Mouse (Mus musculus) kidney, postnatal 10 days (tissue): ENCODE measurements at regions not wholly inside any gene's neighbourhood (a gene's known extent, or its start where the extent isn't known, plus 50 kb on each side); places are given as distances from the start of the nearest gene placed in this dataset.

Experiments
- DNase-seq: peaks from one replicate; pipeline ENCODE4 v3.0.0; 2021; ENCODE audit warnings: mixed read lengths

DNA sequence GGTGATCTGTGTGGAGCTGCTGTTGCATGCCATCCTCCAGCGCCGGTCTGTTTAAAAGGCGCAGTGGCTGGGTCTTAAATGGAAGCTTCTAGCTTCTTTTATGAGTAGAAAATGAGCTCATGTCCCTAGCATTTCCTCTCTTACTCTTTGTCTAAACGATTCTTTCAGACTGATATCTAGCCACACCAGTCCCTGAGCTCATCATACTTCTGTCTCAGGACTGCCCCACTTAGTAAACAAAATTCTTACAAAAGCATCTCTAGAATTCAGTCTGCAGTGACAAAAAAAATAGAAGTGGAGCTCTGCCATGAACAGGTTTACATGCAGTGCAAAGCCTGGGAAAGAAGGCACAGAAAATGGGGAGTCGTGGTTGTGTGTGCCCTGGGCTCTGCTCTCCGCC is 150.2 kb upstream of the Ccn2 start:
- no peak for DNase-seq

DNA sequence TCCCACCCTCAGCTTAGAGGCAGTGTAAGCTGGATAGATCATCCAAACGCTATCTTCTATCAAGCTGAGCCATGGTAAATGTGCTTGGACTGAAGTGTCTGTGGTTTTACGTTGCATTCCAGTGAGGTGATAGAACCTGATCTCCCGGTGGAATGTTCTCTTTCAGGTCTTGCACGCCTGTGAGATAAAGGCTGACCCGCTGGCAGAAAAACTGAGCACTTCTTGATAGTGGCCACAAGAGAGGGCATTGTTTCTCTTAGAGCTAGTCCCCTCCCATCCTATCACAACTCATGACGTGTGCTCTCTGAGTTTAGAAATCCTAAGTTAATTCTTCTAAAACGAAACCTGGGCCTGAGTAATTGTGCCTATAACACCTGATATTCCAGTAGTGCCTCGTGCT is 149.1 kb upstream of the Ccn2 start:
- DNase-seq = no peak

DNA sequence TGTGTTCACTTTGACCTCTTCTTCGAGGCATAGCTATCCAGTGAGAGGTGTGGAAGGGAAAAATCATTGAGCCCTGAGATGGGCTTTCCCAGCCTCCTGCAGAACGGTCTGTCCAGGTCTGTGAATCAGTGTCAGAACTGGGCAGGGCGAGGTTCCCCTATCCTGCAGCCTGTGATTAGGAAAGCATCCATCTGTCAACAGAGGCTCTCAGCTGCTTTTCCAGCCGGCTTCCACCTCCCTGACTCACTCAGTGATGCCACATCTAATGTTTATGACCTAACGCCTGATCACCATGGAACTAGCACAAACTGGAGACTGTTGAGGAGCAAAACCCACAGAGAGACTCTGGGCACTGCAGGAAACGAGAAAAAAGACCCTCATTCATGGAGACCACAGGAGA is 148.1 kb upstream of the Ccn2 start:
- peak; percentile 26 for DNase-seq

DNA sequence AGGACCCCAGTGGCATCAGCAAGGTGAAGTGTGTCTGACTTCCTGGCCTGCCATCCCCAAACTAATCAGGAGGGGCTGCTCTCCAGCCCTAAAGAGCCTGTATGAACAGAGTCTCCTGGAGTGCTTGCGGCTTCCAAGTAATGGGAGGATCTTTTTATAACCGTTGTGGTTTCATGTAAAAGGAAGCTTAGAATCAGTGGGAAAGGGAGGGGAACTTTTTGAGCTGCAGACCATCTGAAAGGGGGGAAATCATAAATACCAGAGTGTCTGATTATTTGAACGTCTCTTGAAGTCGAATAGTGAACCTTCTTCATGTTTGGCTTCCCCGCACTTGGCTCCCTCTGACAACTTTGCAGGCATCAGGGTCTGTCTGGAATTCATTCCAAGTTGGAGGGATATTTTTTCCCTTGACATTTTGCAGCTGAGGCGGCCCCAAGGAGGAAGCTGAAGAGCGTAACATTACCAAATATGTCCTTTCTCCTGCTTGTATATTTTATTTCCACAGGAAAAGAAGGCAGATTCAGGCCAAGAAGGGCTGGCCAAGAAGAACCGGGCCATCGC is 147.2 kb upstream of the Ccn2 start:
- peak; percentile 73 for DNase-seq

DNA sequence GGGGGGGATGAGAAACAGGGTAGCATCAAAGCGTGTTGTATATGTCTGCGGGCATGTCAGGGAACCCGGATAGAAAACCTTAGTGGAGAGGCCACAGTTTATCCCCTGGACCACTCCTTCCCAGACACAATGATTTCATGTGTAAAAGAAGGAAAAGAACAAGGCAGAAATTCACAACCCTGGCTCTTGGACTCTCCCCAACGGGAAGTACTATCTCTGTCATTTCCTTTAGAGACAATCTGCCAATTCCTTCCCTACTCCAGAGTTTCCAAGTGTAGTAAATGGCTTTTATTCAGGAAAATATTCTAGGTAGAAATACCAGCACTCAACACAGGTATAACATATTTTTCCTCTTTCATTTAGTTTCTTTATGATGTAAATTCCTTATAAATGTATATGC is 141.7 kb upstream of the Ccn2 start:
- no peak for DNase-seq

DNA sequence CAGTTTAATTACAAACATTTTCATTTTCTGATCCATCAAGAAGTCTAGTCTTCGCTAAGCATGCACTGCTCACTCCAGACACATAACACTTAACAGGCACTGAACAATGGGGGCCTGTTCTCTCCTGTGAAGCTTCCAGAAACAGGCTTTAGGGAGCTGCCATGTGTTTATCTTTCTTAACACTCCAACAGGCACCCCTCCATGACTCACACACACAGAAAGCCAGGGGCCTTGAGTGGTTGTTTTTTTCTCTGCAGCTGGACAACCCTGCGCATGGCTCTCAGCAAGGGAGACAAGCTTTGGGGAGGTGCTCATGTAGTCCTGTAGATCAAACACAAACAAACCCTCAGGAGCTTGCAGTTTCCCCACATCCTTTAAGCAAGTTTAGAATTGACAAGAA is 136.6 kb upstream of the Ccn2 start:
- no peak for DNase-seq

DNA sequence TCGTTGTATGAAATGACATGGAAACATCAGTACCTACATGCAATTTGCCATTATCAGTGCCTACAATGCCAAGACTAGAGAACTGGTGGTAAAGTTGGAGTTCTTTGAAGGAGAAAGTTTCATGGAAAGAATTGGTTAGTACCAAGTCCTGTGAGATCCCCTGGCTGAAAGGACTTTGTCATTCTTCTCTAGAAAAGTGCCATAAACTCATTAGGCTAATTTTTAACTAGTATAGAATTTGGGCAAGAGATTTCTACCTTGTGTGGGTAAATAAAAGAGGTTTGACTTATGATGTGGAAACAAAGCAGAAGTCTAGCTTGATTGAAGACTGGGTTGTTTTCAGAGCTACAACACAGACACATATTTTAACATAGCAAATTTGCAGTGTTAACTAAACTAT is 131.4 kb upstream of the Ccn2 start:
- DNase-seq = no peak

DNA sequence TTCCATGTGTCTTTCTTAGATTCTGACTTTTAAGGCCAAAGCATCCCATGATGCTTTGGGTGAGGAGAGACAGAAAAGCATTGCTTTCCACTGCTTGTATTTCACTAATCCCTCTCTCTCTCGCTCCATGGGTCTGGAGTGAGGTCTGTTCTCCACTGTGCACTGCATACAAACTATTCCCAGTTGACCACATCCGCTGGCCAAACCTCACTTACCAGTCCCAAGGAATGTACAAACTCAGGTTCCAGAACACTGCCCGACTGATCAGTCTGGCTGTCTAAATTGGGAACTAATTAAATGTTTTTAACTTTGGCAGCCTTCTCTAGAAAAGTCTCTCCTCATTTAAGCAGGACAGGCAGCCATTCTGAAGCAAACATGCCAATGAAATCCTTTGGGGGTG is 130.9 kb upstream of the Ccn2 start:
- DNase-seq = no peak

DNA sequence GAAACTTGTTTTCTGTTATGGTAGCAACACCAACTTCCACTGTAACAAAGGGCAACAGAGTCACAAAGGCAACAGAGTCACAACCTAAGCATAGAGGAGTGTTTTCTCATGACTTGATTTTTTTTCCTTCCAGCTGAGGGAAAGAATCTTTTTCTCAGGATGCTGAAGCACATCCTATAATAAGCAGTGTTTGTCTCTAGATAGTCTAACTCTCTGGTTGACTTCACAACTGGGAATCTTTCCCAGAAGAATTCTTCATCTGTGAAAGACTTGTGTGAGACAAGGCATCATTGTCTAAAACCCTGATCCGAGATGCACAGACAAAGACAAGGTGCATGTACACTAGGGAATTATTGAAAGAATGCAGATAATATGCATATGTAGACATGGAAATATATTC is 125.5 kb upstream of the Ccn2 start:
- no peak for DNase-seq

DNA sequence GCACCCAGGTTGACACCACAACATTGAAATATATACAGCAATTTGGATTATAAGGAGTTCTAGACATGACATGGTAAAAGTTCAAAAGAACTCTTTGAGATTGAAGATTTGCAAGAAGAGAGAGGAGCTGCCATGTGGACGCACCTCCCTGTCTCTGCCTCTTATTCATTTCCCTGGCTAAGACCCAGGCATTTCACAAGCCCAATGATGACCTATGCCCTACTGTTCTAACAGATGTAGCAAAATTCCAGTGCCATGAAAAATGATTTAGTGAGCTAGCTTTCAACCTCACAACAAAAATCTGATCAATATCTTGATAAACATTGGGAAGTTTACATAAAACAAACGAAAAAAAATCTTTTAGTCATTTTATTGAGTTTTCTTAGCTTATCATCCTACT is 123.7 kb upstream of the Ccn2 start:
- DNase-seq = no peak

DNA sequence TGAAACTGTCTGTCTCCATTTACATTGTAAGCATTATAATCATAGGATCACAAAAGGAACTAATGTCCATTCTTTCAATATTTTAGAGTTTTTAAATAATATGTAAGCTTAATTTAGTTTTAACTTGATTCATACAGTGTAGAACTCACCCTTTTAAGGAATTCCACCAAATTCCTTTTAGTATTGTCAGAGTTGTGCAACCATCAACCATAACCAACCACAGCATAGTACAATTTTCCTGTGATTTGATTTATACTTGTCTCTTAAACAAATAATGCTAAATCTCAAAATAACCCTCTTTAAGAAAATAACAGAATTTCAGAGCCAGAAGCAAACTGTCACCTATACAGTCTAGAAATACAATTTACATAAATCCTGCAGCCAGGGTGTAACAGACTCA is 119.0 kb upstream of the Ccn2 start:
- DNase-seq = no peak

DNA sequence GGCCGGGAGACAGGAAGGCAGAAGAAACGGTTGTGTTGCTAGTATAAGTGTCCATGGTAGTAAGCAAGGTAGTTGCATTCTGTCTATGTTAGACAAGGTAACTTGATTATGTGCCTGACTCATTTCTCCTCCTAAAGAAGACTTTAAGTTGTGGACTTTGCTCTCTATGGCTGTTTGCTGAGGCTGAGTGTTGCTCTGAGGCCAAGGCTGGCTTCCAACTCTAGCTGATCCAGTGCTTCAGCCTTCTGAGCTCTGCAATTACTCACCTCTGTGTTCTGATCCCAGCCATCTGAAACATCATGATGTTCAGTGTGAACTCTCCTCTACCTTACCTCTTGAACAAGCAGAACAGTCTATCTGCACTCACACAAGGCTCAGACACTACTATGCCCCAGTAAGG is 116.7 kb upstream of the Ccn2 start:
- DNase-seq = no peak

DNA sequence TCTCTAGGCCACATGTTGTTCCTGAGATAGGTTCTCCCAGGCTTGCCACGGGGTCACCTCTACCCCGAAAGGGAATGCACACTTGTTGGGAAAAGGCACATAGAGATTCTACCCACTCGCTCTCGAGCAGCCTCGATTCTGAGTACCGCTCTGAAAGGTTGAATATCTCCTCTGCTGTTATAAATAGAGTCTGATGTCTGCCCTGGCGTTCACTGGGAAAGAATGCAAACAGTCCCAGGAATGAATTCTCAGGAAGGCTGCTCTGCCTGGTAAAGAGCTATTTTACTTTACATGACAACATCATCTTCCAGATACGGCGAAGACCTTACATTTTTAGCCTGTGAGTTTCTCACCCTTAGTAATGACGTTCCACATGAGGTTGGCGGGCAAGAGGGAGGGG is 116.1 kb upstream of the Ccn2 start:
- no peak for DNase-seq

DNA sequence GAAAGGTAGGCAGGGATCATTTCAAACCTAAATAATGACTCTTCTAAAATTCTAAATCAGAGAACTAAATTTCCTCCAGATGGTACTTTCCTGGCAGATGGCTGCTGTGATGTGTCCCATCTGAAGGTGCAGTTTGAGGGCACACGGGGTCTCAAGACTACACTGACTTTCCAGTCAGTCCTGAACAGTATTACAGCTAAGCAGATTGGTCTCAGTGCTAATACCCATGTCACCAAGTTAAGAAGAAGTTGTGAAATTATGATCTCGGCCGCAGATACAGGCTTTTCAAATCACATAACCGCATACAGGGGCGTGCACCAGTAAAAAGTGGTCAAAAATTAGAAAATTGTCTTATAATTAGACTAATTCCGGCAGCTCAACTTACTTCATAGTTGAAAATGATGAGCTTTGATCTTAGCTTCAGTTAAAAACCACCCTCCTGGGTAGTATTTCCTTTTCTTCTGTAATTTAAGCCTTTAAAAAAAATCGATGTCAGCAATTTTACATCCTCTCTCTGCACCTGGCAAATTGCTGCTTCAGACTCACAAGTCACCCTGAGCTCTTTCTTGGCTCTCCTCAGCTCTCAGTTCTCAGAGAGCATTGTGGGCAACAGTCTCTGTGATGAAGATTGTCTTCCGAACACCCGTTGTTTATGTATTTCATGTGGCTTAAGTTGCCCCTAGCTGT is 113.2 kb upstream of the Ccn2 start:
- no peak for DNase-seq

DNA sequence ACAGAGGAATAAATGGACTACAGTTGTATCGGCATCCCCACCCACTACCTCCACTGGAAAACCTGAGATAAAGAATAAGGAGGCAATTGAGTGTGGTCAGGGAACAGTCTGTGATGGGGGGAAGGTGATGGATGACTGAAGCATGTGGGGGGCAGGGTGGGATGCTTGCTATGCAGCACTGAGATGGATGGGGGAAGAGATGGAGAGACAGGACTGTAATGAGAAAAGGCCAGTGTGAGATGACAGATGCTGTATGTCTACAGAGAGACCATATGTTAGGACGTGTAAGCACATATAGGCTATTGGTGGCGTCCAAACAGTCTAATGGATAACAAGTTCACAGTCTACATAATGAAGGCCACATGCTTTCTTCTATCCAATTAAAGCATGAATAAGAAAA is 112.2 kb upstream of the Ccn2 start:
- no peak for DNase-seq

DNA sequence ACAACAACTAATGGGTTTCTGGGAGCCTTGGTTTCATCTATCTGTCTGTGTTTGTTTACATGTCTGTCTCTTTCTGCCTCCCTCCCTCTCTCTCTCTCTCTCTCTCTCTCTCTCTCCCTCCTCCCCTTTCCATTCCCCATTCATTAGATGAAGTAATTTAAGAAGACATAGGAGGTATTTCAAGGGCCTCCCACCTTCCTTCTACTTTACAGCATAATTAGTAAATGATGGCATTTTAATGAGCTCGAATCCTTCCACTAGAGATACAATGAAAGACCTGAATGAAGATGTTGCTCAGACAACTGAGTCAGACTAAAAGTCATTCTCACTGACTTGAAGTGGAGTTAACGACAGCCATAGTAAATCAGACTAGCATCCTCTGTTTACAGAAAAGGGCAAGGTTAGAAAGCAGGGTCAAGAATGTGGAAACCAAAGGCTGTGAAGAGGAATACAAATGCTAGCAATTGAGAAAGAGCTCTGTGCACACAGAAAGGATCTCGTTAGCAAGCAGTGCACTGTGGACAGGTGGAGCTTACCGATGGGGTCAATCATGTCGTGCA is 111.1 kb upstream of the Ccn2 start:
- DNase-seq = no peak

DNA sequence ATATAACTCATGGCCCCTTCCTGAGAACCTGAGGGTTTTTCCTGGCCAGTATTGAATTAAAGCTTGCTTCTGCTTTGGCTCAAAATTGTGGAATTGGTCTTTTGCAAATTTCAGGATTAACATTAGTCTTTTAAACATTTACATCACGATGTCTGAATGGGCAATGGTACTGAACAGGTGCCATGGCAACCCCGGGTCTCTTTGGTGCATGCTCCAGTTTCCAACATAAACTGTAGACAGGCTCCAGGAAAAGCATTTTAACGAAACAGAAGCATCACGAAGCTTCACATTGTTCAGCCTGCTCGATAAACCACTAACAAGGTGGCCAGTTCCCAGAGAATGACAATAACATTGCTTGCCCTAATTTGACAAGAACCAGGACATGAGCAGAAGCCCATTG is 109.8 kb upstream of the Ccn2 start:
- no peak for DNase-seq

DNA sequence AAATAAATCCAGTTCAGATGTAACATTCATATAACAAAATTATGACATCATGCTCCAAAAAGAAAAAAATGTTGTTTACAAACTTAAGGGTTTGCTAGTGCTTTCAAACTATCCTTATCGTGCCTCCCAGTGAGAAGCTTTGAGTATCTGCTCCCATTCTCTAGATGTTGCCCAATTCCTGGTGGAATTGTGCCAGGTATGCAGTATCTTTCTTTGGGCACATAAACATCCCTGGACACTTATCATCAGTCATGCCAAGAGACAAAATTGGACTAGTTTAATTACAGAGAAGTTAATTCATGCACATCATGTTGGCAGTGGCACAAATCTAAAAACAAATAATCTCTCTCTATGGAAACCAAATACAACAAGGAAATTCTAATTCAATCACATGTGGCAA is 109.0 kb upstream of the Ccn2 start:
- DNase-seq = no peak

DNA sequence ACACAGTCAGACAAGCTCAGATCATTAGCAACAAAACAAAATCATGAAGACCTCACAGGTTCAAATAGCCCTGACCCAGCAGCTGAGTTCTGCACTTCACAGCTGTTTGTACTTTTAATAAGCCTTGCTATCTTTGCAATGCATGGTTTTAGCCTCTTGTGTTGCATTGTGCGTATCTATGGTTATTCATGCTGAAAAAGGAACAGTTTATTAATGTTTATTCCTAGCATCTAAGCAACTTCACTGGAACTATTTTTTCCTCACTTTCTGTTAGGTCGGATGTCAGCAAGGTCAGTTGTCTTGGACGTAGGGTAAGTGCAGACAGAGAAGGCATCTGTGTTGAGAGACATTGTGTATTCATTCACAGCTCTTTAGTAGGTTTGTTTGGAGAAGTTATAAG is 107.3 kb upstream of the Ccn2 start:
- DNase-seq = no peak

DNA sequence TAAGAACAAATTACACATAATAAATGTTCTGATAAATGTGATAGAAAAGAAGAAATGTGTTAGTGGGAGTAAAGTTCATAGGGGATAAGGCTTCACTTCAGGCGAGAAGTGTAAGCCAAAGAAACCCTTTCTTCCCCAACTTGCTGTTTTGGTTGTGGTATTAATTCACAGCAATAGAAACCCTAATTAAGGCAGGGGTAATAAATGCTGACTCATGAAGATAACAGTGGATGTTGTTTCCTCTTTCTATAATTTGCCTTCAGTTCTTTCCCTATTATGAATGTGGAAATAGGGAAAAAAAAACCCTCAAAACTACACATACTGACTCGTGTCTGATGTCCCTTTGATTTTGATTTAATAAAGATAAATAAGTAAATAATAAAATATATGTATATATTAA is 104.8 kb upstream of the Ccn2 start:
- DNase-seq = no peak

DNA sequence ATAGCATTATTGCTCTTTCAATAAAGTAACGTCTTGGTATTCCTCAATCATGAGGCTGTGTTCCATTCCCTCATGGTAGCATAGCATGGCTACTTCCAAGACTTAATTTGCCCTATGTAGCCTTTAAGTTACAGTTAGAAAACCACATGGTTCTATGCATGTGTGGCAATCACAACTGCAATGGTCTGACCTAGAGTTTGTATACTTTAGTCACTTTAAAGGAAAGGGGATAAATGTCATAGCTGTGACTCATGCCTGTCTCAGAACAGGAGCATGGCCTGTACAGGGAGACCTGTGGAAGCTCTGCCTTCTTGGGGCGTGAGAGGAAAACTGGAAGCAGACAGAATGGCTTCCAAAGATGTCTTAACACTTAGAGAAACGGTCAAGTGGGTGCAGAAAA is 103.4 kb upstream of the Ccn2 start:
- DNase-seq = no peak

DNA sequence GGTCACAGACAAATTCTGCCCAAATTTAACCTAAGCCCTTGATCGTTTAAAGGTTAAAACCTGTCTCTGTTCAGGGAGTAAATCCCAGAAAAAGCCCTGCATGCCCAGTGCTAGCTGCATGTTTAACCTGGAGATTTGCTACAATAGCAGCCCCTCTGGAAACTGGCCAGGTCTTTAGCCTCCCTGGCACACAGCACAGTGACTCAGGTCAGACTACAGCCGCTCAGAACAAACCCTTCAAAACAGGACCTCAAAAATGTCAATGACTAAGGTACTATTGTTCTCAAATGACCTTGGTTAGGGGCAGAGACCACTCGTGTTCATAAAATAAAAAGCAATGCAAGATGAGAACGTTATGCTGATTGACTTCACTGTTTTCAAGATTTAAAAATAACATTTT is 101.8 kb upstream of the Ccn2 start:
- DNase-seq = peak; percentile 65

DNA sequence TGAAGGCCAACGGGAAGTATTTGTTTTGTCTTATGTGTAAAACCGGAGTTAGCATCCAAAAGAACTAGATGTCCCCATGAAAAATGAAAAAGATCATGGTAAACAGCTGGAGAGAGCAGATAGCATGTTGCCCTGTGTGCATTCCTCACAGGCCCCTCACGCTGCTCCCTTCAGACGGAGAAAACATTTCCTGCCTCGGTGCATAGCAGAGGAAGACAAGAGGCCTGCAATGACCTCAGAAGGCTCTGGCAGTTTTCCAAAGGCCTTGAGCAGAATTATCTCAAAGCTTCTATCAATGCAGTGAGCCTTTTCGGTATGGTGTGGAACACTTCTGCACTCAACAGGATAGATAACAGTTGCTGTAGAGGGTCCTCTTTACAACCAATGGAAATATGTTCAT is 101.3 kb upstream of the Ccn2 start:
- peak; percentile 79 for DNase-seq

DNA sequence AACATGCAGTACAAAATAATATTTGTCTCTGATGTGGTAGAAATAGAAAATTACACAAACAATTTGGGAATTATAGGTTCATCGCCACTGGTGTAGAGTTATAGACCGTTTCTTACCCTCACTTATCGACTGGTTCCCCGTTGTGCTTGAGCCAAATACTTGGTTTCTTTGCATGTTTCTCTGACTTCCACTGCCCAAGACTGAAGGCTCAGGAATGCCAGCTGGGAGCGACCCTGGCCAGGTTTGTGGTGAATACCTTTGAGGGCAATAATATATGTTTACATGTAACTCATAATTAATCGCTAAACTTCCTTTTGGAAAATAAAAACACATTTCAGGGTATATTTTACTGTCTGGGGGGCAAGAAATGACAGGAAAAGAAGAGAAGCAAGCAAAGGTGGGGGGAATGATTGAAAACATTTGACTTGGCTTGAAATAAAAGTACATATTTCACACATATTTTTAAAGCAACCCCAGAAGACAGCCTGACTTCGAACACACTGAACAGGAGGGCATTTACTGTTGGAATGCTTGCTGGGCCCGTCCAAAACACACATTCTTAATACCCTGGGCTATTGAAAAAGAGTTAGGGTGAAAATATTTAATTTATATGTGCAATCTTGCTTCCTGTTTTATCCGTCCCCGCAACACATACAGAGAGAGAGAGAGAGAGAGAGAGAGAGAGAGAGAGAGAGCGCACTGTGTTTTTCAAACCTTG is 75.3 kb upstream of the Ccn2 start:
- DNase-seq = no peak
